Mouse (Mus musculus) left cerebral cortex, postnatal 14 days (tissue): ENCODE results near the gene Olfr9. TPM values are rescaled to one million over a fixed set of nuclear protein-coding genes. Genes with fewer than 3 reads are reported as not detected.
A peak's percentile ranks its signal among the peaks of the same experiment; 100 is the strongest.
"Not testable (repeated sequence)": the region's sequence is repeated elsewhere in the genome, so short reads cannot be mapped to it uniquely, and the experiment has no call there.

Experiments used
- DNase-seq, 2 experiments: peaks; one replicate each; pipeline ENCODE4 v3.0.0; 2021 to 2022; ENCODE audit warnings: low spot score in 2 of 2, mixed read lengths in 1 of 2
- intact Hi-C: fragments of 180-260 bp; cut with DNase I; formaldehyde crosslinking; loops from one replicate; pipeline ENCODE4 v1.15.1; 2025
- total RNA-seq, 2 experiments: library from RNA; stranded (reverse); gene quantifications; 2 replicates each; pipeline ENCODE4 v1.2.3; 2021

Olfr9 gene
- total RNA-seq, 2 experiments from 2014 or later = not detected

- intact Hi-C loops = no loop called here
- no peak for DNase-seq
Measured at GRCm38 (mm10) chr10:128995796-128996195, 6.6 kb downstream of the Olfr9 start.

- DNase-seq = no peak
- intact Hi-C loops = no loop called here
Measured at GRCm38 (mm10) chr10:128996523-128997040, 7.4 kb downstream of the Olfr9 start.

DNA sequence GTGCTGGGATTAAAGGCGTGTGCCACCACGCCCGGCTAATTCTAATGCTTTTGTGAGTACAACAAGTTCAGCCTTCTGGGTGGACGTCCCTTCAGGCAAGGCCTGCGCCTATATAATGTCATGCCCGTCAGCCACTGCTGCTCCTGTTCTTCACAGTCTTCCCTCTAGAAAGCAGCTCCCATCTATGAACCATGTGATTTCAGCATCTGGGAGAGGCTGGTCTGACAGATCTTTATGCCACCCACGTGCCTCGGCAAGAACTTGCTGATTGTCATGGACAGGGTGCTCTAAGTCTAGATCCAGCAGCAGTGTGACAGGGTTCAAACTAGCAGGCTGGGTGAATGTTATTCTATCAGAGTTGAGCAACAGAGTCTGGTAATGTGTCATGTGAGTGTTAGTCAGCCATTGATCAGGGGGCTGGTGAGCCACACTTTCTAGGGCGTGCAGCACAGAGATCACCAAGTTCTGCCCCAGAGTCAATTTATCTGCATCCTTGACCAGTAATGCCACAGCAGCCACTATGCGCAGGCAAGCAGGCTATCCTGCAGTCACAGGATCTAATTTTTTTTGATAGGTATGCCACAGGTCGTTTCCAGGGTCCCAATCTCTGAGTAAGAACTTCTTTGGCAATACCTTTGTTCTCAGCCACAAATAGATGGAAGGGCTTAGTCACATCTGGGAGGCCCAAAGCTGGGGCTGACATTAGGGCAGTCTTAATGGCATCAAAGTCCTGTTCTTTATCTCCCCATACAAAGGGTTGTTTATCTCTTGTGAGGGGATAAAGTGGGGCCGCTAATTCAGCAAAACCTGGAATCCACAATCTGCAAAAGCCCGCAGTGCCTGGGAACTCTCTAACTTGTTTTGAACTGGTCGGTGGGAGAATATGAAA is 15.0 kb downstream of the Olfr9 start:
- intact Hi-C loops = no loop called here
- DNase-seq = no peak

GRCm38 (mm10) chr10:129010288-129010841 is 21.1 kb downstream of the Olfr9 start, which contains the start of gene Olfr763:
Olfr763 (plus strand) TSS chr10:129010791.
- no peak for DNase-seq
- intact Hi-C loops = no loop called here

GRCm38 (mm10) chr10:129011511-129011910 is 22.3 kb downstream of the Olfr9 start:
- DNase-seq, intact Hi-C loops: not testable (repeated sequence)

DNA sequence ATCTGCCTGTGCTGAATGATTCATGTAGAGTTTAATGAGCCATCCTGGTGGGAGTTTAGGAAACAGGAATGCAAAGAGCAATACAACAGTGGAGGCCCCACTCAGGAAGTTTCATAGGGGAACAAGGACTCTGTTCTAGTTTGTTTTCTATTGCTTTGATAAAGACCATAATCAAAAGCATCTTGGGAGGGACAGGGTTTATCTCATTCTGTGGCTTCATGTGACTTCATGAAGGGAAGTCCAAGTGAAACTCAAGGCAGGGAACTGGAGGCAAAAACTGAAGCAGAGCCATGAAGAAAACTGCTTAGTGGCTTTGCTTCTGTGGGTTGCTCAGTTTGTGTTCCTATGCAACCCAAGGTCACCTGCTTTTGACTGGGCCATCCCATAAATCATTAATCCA is 25.2 kb downstream of the Olfr9 start:
- DNase-seq = no peak
- intact Hi-C loops = no loop called here

GRCm38 (mm10) chr10:129023319-129023718 is 34.1 kb downstream of the Olfr9 start:
- no peak for DNase-seq
- intact Hi-C loops = no loop called here

- DNase-seq = peak; percentile 17 to 63
- intact Hi-C loops = loop anchor here (2.0 kb wide), 1 partner anchor 1067 kb away; no protein-coding TSS in a partner anchor
Measured at GRCm38 (mm10) chr10:129026018-129026662, 36.9 kb downstream of the Olfr9 start.

DNA sequence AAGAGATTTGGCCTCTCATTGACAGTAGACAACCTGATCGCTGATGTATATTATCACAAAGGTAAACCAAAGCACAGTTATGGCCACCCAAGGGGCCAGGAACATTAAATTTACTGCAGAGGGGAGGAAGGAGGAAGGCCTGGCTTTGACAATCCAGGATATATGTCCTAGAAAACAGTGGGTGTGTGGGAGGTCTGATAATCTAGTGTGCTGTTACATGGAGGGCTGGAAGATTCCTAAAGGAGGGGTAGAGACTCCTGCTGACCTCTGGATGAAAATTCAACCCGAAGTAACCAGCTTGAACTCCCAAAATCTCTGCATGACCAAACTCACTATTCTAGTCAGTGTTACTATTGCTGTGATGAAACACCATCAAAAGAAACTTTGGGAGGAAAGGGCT is 39.1 kb downstream of the Olfr9 start:
- no peak for DNase-seq
- intact Hi-C loops = no loop called here

DNA sequence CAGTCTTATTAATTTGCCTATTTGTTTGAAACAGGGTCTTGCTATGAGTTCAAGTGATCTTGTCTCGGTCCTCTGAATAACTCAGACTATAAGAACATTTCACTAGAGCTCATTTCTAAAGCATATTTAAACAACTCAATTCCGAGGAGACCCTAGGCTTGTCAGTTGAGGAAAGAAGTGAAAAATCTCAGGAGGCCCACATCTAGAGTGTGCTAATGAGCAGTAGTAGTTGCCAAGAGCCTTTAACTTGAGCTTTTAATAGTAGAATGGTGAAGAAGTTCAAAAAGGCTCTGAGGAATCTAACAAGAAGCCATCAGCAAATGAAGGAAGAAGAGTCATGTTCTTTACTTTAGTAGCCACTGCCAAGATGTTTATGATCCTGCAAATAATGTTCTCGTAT is 50.6 kb downstream of the Olfr9 start, which contains the start of gene Olfr764-ps1:
Gene Olfr764-ps1 (minus strand): TSS at position 101 of the 400 bp plus-strand sequence.
- intact Hi-C loops = no loop called here
- DNase-seq = no peak

Other genes starting within 250 kb of the Olfr9 start
- gene Dgka, start 244.6 kb upstream of the Olfr9 start, total RNA-seq = 1 to 10 TPM; 4.8 to 6.3 TPM
- gene Pym1, start 241.5 kb upstream of the Olfr9 start, total RNA-seq = 10 to 100 TPM; 30.7 to 32.7 TPM
- under 1 TPM; 0.77 to 0.80 TPM for gene Mmp19, start 198.5 kb upstream of the Olfr9 start, total RNA-seq
- 10 to 100 TPM; 68.1 to 68.6 TPM for gene Dnajc14, start 185.4 kb upstream of the Olfr9 start, total RNA-seq
- 10 to 100 TPM; 10.4 to 11.6 TPM for gene Tmem198b, start 185.1 kb upstream of the Olfr9 start, total RNA-seq
- 10 to 100 TPM; 38.9 to 41.7 TPM for gene Sarnp, start 172.1 kb upstream of the Olfr9 start, total RNA-seq
- 1 to 10 TPM; 5.6 to 7.2 TPM for gene Ormdl2, start 167.8 kb upstream of the Olfr9 start, total RNA-seq
- 10 to 100 TPM; 11.6 to 15.7 TPM for gene Gdf11, start 97.7 kb upstream of the Olfr9 start, total RNA-seq
- gene Cd63, start 88.4 kb upstream of the Olfr9 start, total RNA-seq = 10 to 100 TPM; 55.4 to 61.0 TPM
- gene Rdh5, start 66.5 kb upstream of the Olfr9 start, total RNA-seq = 1 to 10 TPM; 4.8 to 5.1 TPM
- 10 to 100 TPM; 71.5 to 78.7 TPM for gene Bloc1s1, start 65.4 kb upstream of the Olfr9 start, total RNA-seq
- gene Itga7, start 55.6 kb upstream of the Olfr9 start, total RNA-seq = 10 to 100 TPM; 15.6 to 17.6 TPM
- gene Mettl7b, start 28.4 kb upstream of the Olfr9 start, total RNA-seq = not detected
- gene Olfr763, start 21.4 kb downstream of the Olfr9 start, total RNA-seq = not detected
- gene Olfr764-ps1, start 50.5 kb downstream of the Olfr9 start, total RNA-seq = not detected
- not detected for gene Olfr765, start 60.6 kb downstream of the Olfr9 start, total RNA-seq
- not detected for gene Olfr766-ps1, start 79.5 kb downstream of the Olfr9 start, total RNA-seq
- not detected for gene Olfr767, start 93.5 kb downstream of the Olfr9 start, total RNA-seq
- gene Olfr768, start 109.9 kb downstream of the Olfr9 start, total RNA-seq = not detected
- not detected for gene Olfr769, start 128.4 kb downstream of the Olfr9 start, total RNA-seq
- gene Olfr770, start 149.6 kb downstream of the Olfr9 start, total RNA-seq = not detected
- not detected for gene Olfr771, start 175.3 kb downstream of the Olfr9 start, total RNA-seq
- gene Olfr772, start 188.5 kb downstream of the Olfr9 start, total RNA-seq = not detected
- not detected for gene Olfr773, start 198.0 kb downstream of the Olfr9 start, total RNA-seq
- gene Olfr774, start 246.8 kb downstream of the Olfr9 start, total RNA-seq = not detected